Mouse (Mus musculus): ENCODE results near the gene 2900026A02Rik. TPM values are rescaled to one million over a fixed set of nuclear protein-coding genes. Genes with fewer than 3 reads are reported as not detected.

2900026A02Rik gene
- total and polyA plus RNA-seq, 3 experiments, result not detected

DNA sequence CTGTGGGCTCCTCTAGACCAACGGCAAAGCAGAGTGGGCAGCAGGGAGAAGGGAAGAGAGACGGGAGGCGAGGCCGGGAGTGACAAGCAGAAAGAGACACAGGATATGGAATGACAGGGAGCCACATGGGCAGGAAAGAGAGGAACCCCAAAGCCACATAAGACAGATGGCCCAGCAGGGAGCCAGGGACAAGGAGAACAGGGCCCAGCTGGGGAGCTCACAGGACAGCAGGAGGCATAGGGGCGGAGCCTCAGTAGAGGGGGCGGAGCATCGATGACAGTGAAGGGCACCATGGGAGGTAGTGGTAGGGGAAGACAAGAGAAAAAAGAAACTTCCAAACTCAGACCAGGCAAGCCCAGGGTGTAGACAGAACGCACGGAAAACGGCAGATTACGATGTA, 55.6 kb downstream of the 2900026A02Rik start:
- H3K27ac ChIP-seq (ENCODE audit: control insufficient read depth, low read depth, low read length), result no peak overlapping the region
- H3K79me2 ChIP-seq (ENCODE audit: control insufficient read depth, insufficient read depth, low read length, poor library complexity), result no peaks in the 10 kb centered on the region
- no peak for TF ChIP-seq RAD21 (IDR thresholded peaks at IDR 0.05; ENCODE audit: low read depth, low read length)
- TF ChIP-seq MAZ (IDR thresholded peaks at IDR 0.05; ENCODE audit: low read depth, low read length), result no peak
- no peak for TF ChIP-seq USF1 (IDR thresholded peaks at IDR 0.05; ENCODE audit: low read depth, low read length)
- TF ChIP-seq ZKSCAN1 (IDR thresholded peaks at IDR 0.05; ENCODE audit: low read depth, low read length), result no peak
- TF ChIP-seq CHD2 (IDR thresholded peaks at IDR 0.05; ENCODE audit: low read length), result no peak
- no peak for TF ChIP-seq TBP (IDR thresholded peaks at IDR 0.05; ENCODE audit: low read depth, low read length)
- no peak for TF ChIP-seq POLR2A (IDR thresholded peaks at IDR 0.05; ENCODE audit: control insufficient read depth in 1 of 2, insufficient read depth in 1 of 2, low read depth in 1 of 2, low read length in 2 of 2, poor library complexity in 1 of 2)
- no peak for TF ChIP-seq ELF1 (IDR thresholded peaks at IDR 0.05; ENCODE audit: low read depth, low read length)
- no peak for TF ChIP-seq MYB (IDR thresholded peaks at IDR 0.05; ENCODE audit: low read depth, low read length)
- no peak for TF ChIP-seq RCOR1 (IDR thresholded peaks at IDR 0.05; ENCODE audit: low read depth, low read length)
- TF ChIP-seq SMC3 (IDR thresholded peaks at IDR 0.05; ENCODE audit: low read depth, low read length), result no peak
- TF ChIP-seq CHD1 (IDR thresholded peaks at IDR 0.05; ENCODE audit: low read depth, low read length), result no peak
- TF ChIP-seq E2F4 (IDR thresholded peaks at IDR 0.05; ENCODE audit: borderline replicate concordance, low read depth, low read length), result no peak
- DNase-seq (ENCODE audit: low read depth, low spot score), result no peak
- H3K4me1 ChIP-seq (ENCODE audit: control insufficient read depth in 1 of 2, insufficient read depth in 2 of 2, low read length in 2 of 2), result no peaks in the 10 kb centered on the region
- H3K9ac ChIP-seq (ENCODE audit: control insufficient read depth, low read depth, low read length, poor library complexity, severe bottlenecking), result no peak overlapping the region
- H3K4me3 ChIP-seq (ENCODE audit: control insufficient read depth in 1 of 2, insufficient read depth in 1 of 2, low read depth in 2 of 2, low read length in 2 of 2), result no peak overlapping the region
- H3K36me3 ChIP-seq (ENCODE audit: control insufficient read depth in 1 of 2, insufficient read depth in 2 of 2, low read length in 2 of 2), result no peaks in the 10 kb centered on the region
- H3K27me3 ChIP-seq (ENCODE audit: control insufficient read depth in 1 of 2, insufficient read depth in 2 of 2, low read length in 2 of 2), result no peaks in the 10 kb centered on the region
- no peaks in the 10 kb centered on the region for H3K9me3 ChIP-seq (replicated peaks; ENCODE audit: insufficient read depth, low read length)

DNA sequence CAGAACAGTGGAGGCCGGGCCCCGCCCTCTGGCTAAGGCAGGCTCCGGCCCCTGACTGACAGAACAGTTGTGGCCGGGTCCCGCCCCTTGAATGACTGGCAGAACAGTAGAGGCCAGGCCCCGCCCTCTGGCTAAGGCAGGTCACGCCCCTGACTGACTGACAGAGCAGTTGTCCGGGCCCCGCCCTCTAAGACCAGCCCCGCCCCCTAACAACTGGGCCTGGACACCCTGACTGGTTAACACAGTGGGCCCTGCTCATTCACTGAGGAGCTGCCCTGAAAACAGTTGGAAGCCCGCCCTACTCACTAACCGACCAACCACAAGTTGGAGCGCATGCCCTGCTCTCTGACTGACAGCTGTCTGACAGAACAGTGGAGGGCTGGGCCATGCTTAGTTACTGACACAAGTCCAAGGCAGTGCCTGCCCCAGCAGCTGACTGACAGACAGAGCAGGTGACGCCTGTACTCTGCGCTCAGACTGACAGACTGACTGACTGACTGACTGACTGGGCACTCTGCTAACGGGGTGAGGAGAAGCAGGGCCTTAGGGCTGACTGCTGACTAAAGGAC, 56.1 kb downstream of the 2900026A02Rik start:
- no peaks in the 10 kb centered on the region for H3K4me1 ChIP-seq (ENCODE audit: control insufficient read depth in 1 of 2, insufficient read depth in 2 of 2, low read length in 2 of 2)
- no peaks in the 10 kb centered on the region for H3K36me3 ChIP-seq (ENCODE audit: control insufficient read depth in 1 of 2, insufficient read depth in 2 of 2, low read length in 2 of 2)
- no peak overlapping the region for H3K27ac ChIP-seq (ENCODE audit: control insufficient read depth, low read depth, low read length)
- no peak for DNase-seq (ENCODE audit: low read depth, low spot score)
- TF ChIP-seq ZNF384 (IDR thresholded peaks at IDR 0.05; ENCODE audit: low read depth, low read length) (no peak), ETS1 (IDR thresholded peaks at IDR 0.05; ENCODE audit: low read depth, low read length) (no peak), MEF2A (IDR thresholded peaks at IDR 0.05; ENCODE audit: extremely low read depth, insufficient replicate concordance, low read depth, low read length, poor library complexity, severe bottlenecking) (no peak)
- H3K27me3 ChIP-seq (ENCODE audit: control insufficient read depth in 1 of 2, insufficient read depth in 2 of 2, low read length in 2 of 2), result no peaks in the 10 kb centered on the region
- H3K79me2 ChIP-seq (ENCODE audit: control insufficient read depth, insufficient read depth, low read length, poor library complexity), result no peaks in the 10 kb centered on the region
- no peak overlapping the region for H3K9ac ChIP-seq (ENCODE audit: control insufficient read depth, low read depth, low read length, poor library complexity, severe bottlenecking)
- no peaks in the 10 kb centered on the region for H3K9me3 ChIP-seq (replicated peaks; ENCODE audit: insufficient read depth, low read length)
- H3K4me3 ChIP-seq (ENCODE audit: control insufficient read depth in 1 of 2, insufficient read depth in 1 of 2, low read depth in 2 of 2, low read length in 2 of 2), result no peak overlapping the region
